Mouse (Mus musculus) embryonic facial prominence, embryonic 13.5 days (tissue): ENCODE measurements at regions not wholly inside any gene's neighbourhood (a gene's known extent, or its start where the extent isn't known, plus 50 kb on each side); places are given as distances from the start of the nearest gene placed in this dataset.
A peak's percentile ranks its signal among the peaks of the same experiment; 100 is the strongest.

Experiments
- ATAC-seq: fragments of 200-750 bp; cut with Nextera tagmentation; 2 replicates; pipeline ENCODE4 v1.8.0; 2017; ENCODE audit warnings: low read depth; ENCODE audit not compliant: insufficient number of reproducible peaks, insufficient read depth, low FRiP score, low TSS enrichment
- H3K27ac ChIP-seq: fragments of 300-500 bp; sonication (generic); 2 replicates; pipeline ENCODE4 v1.5.1; 2015; ENCODE audit warnings: moderate library complexity, mild to moderate bottlenecking, inconsistent platforms
- H3K27me3 ChIP-seq: fragments of 300-500 bp; sonication (generic); 2 replicates; pipeline ENCODE4 v1.6.1; 2015; ENCODE audit warnings: mild to moderate bottlenecking, inconsistent platforms
- H3K36me3 ChIP-seq: fragments of 300-500 bp; sonication (generic); 2 replicates; pipeline ENCODE4 v1.6.1; 2015; ENCODE audit warnings: mild to moderate bottlenecking, inconsistent platforms
- H3K4me1 ChIP-seq: fragments of 300-500 bp; sonication (generic); 2 replicates; pipeline ENCODE4 v1.6.1; 2015; ENCODE audit warnings: inconsistent platforms
- H3K4me2 ChIP-seq: fragments of 300-500 bp; sonication (generic); 2 replicates; pipeline ENCODE4 v1.6.1; 2015; ENCODE audit warnings: moderate library complexity, mild to moderate bottlenecking, inconsistent platforms
- H3K4me3 ChIP-seq: fragments of 300-500 bp; sonication (generic); 2 replicates; pipeline ENCODE4 v1.5.1; 2015; ENCODE audit warnings: mild to moderate bottlenecking, inconsistent platforms
- H3K9ac ChIP-seq: fragments of 300-500 bp; sonication (generic); 2 replicates; pipeline ENCODE4 v1.6.1; 2015; ENCODE audit warnings: mild to moderate bottlenecking, inconsistent platforms
- H3K9me3 ChIP-seq: fragments of 300-500 bp; sonication (generic); 2 replicates; pipeline ENCODE4 v1.6.1; 2016; ENCODE audit warnings: inconsistent platforms
- WGBS: fragments of 180-500 bp; shearing (Covaris S2); methylation state at CpG from one replicate; pipeline ENCODE4 v1.1.7; 2015; ENCODE audit warnings: mixed read lengths; 5-methylcytosine and 5-hydroxymethylcytosine counted together

DNA sequence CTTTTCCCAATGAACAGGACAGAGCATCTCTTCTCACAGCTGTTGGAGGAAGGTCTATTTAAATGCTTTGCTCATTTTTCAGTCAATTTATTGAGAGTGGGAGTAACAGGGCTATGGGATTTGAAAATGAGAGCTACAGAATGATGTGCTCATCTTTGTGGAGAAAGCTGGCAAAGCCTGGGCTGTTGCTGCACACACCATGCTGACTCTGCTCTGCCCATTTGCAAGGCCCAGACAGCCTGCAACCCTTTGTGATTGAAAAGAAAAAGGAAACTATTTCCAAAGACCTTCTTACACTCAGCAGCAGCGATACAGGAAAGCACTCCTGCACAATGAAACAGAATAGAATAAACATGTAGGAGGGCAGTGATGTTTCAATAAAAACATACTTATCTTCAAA, 231.5 kb upstream of the B3gat1 start:
- Histone ChIP-seq H3K4me1 (no peaks in the 10 kb centered on the region), H3K4me3 (no peak overlapping the region), H3K4me2 (no peak overlapping the region), H3K27ac (no peak overlapping the region), H3K9me3 (no peaks in the 10 kb centered on the region), H3K9ac (no peak overlapping the region), H3K27me3 (no peaks in the 10 kb centered on the region), H3K36me3 (no peaks in the 10 kb centered on the region)
- no peak for ATAC-seq
- WGBS: 59% methylated on average over 1 of the region's 1 CpGs

DNA sequence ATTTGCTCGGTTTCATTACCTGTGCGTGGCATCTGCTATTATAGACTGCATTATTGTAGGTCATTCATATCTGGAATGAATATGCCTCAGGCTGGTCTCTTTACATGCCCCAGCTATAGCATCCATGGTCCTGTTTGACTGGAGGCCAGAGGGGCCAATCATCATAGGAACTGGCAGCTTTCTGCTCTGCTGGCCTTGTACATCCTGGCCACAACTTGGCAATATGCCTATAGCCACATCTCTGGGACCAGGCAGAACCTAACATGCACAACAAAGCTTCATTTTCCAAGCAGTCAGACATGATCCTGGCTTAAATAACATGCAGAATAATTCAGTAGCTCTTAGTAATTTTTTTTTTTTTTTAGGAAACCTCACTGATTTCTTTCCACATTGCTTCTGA, 227.6 kb upstream of the B3gat1 start:
- Histone ChIP-seq H3K4me3 (no peak overlapping the region), H3K36me3 (no peaks in the 10 kb centered on the region), H3K27ac (no peak overlapping the region), H3K27me3 (no peaks in the 10 kb centered on the region), H3K9me3 (no peaks in the 10 kb centered on the region), H3K9ac (no peak overlapping the region), H3K4me1 (no peaks in the 10 kb centered on the region), H3K4me2 (no peak overlapping the region)
- 90% methylated on average over 2 of the region's 2 CpGs for WGBS
- no peak for ATAC-seq

DNA sequence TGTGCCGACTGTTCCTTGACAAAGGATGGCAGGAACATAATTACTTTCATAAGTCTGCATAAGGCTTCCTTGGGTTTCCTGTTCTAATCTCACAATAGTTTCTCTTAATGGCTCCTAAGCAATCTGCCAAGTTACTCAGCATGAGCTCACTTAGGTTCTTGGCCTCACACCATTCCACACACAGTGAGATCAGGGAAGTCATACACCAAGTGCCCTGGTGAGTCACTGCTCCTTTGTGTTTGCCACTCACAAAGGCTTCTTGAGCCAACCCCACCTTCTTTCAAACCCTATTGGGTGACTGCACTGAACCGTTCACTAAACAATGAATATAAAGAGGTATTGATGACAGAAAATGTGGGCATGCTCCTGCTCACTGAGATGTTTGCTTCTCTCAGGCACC, 214.9 kb upstream of the B3gat1 start:
- no peak overlapping the region for H3K4me2 ChIP-seq
- H3K4me3 ChIP-seq: no peak overlapping the region
- peaks cover 25% of the 10 kb centered on the region for H3K4me1 ChIP-seq
- no peak for ATAC-seq
- H3K27ac ChIP-seq: peak overlapping the region; percentile 89; the same call in 1 of the 2 replicates
- no peaks in the 10 kb centered on the region for H3K9me3 ChIP-seq
- WGBS: 45% methylated on average over 2 of the region's 2 CpGs
- H3K27me3 ChIP-seq: no peaks in the 10 kb centered on the region
- no peak overlapping the region for H3K9ac ChIP-seq
- no peaks in the 10 kb centered on the region for H3K36me3 ChIP-seq

DNA sequence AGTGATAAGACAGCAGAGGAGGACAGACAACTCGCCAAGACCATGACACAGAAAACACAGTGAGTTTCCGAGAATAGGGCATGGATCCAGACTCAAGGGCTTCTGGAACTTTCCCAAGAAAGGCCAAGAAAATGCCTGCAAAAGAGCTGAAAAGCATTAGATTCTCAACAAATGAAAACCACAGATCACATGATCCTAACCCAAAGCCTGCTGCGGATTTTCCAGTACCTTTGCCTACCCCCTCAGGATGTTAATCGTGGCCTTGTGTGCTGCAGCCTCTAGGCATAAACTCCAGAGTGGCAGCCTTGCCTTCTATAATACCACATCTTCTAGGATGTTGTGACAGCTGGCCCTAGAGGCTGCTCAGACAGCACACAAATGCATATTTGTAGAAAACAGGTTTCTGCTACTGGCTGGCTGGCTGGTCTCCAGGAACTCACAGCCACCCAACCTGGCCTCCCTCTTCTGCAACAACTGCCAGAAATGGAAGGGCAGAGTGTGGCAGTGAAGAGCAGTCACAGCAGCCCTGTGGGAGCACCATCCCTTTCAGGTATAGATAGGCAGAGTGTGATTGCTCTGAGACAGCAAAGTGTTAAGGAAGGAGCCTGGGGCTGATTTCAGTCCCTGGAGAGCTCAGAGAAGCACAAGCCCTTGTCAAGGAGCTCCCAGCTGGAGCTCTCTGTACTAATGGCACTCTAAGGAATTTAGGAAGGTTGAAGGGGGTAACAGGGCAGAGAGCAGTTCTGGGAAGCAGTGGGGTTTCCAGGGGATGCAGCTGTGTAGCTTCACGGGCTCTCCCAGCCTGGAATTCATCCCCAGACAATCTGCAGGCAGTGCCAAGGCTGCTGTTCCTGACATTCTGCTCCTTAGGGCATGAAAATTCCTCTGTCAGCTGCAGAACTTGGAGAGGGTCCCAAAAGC, 213.7 kb upstream of the B3gat1 start:
- H3K27me3 ChIP-seq: no peaks in the 10 kb centered on the region
- no peaks in the 10 kb centered on the region for H3K36me3 ChIP-seq
- H3K4me2 ChIP-seq: peak overlapping the region; percentile 21
- no peak overlapping the region for H3K4me3 ChIP-seq
- peaks cover 25% of the 10 kb centered on the region for H3K4me1 ChIP-seq
- H3K9me3 ChIP-seq: no peaks in the 10 kb centered on the region
- ATAC-seq: peak; percentile 78
- 17% methylated on average over 5 of the region's 5 CpGs for WGBS
- H3K27ac ChIP-seq: peak overlapping the region; percentile 89
- no peak overlapping the region for H3K9ac ChIP-seq

DNA sequence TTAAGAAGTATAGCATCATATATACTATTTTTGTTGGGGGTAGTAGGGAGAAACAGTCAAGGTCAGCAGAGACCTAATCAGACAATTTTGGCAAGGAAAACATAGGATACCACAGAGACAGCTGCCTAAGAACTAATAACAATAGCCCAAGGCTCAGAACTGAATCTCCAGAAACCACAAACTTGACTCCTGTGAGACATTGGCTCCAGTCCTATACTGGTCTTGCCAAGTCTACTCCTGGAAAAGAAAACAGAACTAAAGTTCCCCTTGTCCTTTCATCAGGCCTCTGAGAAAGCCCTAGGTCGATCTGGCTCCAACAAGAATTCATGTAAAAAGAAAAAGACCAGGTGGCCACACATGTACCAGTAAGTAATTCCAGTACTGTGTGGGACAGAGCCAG, 209.4 kb upstream of the B3gat1 start:
- Histone ChIP-seq H3K4me1 (peaks cover 24% of the 10 kb centered on the region), H3K9ac (no peak overlapping the region), H3K4me3 (no peak overlapping the region), H3K36me3 (no peaks in the 10 kb centered on the region), H3K4me2 (no peak overlapping the region), H3K27me3 (no peaks in the 10 kb centered on the region), H3K9me3 (no peaks in the 10 kb centered on the region), H3K27ac (no peak overlapping the region)
- no peak for ATAC-seq
- 28% methylated on average over 1 of the region's 1 CpGs for WGBS

DNA sequence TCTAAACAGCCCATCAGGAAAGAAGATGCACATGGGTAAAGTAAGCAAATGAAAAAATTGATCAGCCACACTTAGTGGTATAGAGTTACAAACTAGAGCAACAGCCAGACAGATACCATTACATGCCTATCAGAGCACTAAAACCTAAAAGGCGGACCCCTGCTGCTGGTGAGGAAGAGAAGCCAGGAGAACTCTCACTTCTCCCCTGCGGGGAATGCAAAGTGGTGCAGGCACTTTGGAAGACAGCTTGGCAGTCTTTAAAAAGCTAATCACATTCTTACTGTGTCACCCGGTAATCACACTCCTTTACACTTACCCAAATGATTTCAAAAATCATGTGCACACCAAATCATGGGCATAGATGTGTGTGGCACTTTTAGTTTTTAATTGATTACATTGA, 204.8 kb upstream of the B3gat1 start:
- no peaks in the 10 kb centered on the region; the same call in 1 of the 2 replicates for H3K27me3 ChIP-seq
- H3K9me3 ChIP-seq: no peaks in the 10 kb centered on the region
- no peaks in the 10 kb centered on the region for H3K36me3 ChIP-seq
- H3K9ac ChIP-seq: no peak overlapping the region
- H3K27ac ChIP-seq: no peak overlapping the region
- H3K4me1 ChIP-seq: peaks cover 4% of the 10 kb centered on the region; the same call in 1 of the 2 replicates
- WGBS: 8% methylated on average over 3 of the region's 3 CpGs
- H3K4me2 ChIP-seq: no peak overlapping the region
- H3K4me3 ChIP-seq: no peak overlapping the region
- no peak for ATAC-seq

DNA sequence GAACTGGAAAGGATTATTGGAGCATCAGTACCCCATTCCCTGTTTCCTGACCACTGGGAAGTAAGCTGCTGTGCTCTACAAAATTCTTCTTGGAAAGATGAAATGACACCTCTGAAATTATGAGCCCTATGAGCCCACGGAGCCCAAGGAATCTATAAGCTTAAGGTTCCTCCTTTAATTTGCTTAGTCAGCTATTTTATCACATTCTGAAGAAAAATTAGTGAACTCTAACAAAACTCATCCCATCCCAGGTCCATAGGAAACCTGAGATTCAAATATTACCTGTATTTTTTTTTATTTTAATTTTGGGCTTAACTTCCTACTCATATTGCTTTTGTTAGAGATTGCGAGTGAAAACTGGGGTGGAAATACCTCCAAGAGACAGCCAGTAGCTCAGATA, 194.5 kb upstream of the B3gat1 start:
- ATAC-seq: no peak

DNA sequence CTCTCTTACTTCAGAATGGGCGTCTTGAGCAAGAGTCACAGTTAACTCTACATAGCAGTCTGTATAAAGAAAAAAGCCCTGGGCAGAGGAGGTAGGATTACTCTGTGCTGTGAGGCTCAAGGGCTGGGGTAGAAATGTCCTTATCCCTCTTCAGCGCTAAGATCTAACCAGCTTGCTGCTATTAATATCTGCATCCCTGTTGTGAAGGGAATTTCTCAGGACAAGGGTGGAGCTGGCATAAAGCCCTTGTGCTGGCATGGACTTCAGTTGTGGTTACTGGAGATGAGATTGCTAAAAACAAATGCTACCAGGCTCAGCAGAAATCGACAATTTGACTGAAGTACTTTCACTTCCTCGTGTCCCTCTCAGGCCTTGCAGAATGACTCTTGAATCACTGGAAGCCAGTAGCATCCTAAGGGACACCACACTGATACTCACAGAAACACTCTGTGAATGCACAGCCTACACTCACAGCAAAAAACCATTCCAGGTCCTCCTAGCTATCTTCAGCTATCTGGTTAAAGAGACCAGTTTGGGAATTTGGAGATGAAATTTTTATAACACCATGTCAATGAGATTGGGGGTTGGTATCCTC, 185.1 kb upstream of the B3gat1 start:
- Histone ChIP-seq H3K36me3 (no peaks in the 10 kb centered on the region), H3K4me1 (no peaks in the 10 kb centered on the region), H3K4me3 (no peak overlapping the region), H3K9ac (no peak overlapping the region), H3K4me2 (no peak overlapping the region), H3K27ac (no peak overlapping the region), H3K27me3 (no peaks in the 10 kb centered on the region), H3K9me3 (no peaks in the 10 kb centered on the region)
- no peak for ATAC-seq
- 43% methylated on average over 4 of the region's 4 CpGs for WGBS

More for the DNA sequence above, 194.5 kb upstream of the B3gat1 start:
- Histone ChIP-seq H3K36me3 (no peaks in the 10 kb centered on the region), H3K4me1 (no peaks in the 10 kb centered on the region), H3K27ac (no peak overlapping the region), H3K9me3 (no peaks in the 10 kb centered on the region), H3K4me2 (no peak overlapping the region), H3K9ac (no peak overlapping the region), H3K4me3 (no peak overlapping the region), H3K27me3 (no peaks in the 10 kb centered on the region)
- WGBS: 85% methylated on average over 2 of the region's 2 CpGs

DNA sequence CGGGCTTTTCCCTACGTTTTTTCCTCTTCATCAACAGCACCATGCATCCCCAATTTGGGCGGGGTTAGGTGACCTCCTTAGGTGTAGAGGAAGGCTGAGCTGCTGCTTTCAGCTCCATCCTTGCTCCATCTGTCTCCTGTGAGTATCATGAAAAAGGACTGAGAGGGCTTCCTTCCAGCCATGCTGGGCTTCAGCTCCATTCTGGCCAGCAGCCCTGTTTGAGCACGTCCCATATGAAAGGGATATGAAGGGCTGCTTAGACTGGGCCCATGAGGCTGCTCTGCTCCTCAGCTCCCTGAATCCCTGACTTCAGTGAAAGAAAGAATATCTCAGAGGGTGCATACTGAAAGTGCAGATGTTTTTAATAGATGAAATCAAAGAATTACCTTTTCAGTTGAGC, 184.4 kb upstream of the B3gat1 start:
- Histone ChIP-seq H3K4me2 (no peak overlapping the region), H3K4me1 (no peaks in the 10 kb centered on the region), H3K27me3 (no peaks in the 10 kb centered on the region), H3K27ac (no peak overlapping the region), H3K4me3 (no peak overlapping the region), H3K9me3 (no peaks in the 10 kb centered on the region), H3K9ac (no peak overlapping the region), H3K36me3 (no peaks in the 10 kb centered on the region)
- WGBS: 71% methylated on average over 4 of the region's 4 CpGs
- no peak for ATAC-seq

DNA sequence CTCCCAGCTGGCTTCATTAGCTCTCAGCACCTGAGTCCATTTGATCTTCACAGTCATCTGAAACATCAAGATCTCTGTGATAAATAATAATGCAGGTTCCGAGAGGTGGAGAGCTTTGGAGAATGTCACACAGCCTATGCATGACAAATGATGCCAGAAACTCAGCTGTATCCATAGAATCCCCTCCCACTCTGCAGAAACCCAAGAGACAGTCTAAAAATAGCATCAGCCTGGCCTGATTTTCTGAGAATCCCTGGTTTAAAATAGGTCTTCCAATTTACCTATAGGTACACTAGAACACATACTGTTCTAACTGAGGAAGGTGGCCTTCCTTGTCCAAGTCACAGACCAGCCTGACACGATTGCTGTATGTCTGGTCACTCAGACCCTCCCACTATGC, 184.0 kb upstream of the B3gat1 start:
- no peaks in the 10 kb centered on the region for H3K36me3 ChIP-seq
- H3K9ac ChIP-seq: no peak overlapping the region
- H3K4me2 ChIP-seq: no peak overlapping the region
- no peak for ATAC-seq
- H3K9me3 ChIP-seq: no peaks in the 10 kb centered on the region
- H3K27ac ChIP-seq: no peak overlapping the region
- H3K27me3 ChIP-seq: no peaks in the 10 kb centered on the region
- no peaks in the 10 kb centered on the region for H3K4me1 ChIP-seq
- 68% methylated on average over 2 of the region's 2 CpGs for WGBS
- no peak overlapping the region for H3K4me3 ChIP-seq

DNA sequence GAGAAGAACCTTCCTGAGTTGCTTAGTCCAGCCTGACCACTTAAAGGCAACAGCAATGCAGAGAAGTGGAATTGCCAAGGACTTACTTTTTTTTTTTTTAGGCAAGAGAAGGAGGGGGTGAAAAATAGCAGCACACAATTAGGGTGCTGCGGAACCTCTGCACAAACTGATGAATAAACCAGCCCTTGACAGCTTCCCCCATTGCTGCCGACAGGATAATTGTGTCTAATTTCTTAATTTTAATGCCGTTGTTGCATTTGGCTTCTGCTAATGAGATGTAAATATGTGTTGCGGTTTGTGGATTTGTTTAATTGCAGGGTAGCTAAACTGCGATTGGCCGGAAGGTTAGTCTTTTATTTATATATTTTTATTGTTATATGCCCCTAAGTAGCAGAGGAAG, 157.5 kb upstream of the B3gat1 start:
- H3K4me1 ChIP-seq: no peaks in the 10 kb centered on the region
- H3K36me3 ChIP-seq: no peaks in the 10 kb centered on the region
- ATAC-seq: no peak
- no peak overlapping the region for H3K27ac ChIP-seq
- H3K9ac ChIP-seq: no peak overlapping the region
- 74% methylated on average over 6 of the region's 6 CpGs for WGBS
- no peaks in the 10 kb centered on the region for H3K9me3 ChIP-seq
- no peak overlapping the region for H3K4me3 ChIP-seq
- H3K27me3 ChIP-seq: no peaks in the 10 kb centered on the region
- no peak overlapping the region for H3K4me2 ChIP-seq

DNA sequence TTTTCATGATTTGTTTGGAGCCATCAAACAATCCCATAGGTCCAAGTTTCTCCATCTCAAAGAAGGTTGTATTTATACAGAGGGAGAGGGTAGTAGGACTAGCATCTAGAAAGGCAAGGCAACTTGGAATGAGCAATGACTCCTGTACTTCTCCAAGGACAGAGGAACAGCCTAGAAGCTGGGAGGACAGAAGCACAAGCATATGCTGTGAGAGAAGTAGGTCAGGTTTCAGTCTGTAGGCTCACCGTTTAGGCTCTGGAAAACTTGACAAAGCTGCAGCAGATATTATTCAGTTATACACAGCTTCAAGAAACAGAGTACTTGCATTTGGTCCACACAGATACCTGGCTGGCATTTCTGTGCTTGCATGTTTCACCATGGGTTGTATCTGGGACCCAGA, 131.5 kb upstream of the B3gat1 start:
- no peak overlapping the region for H3K27ac ChIP-seq
- no peak overlapping the region for H3K4me2 ChIP-seq
- no peaks in the 10 kb centered on the region for H3K36me3 ChIP-seq
- no peak for ATAC-seq
- no peaks in the 10 kb centered on the region for H3K27me3 ChIP-seq
- no peaks in the 10 kb centered on the region for H3K9me3 ChIP-seq
- H3K4me1 ChIP-seq: no peaks in the 10 kb centered on the region
- H3K4me3 ChIP-seq: no peak overlapping the region
- WGBS: 86% methylated on average over 1 of the region's 1 CpGs
- H3K9ac ChIP-seq: no peak overlapping the region
